12 mouse cellular contexts compared by ENCODE assay signal in genomic region chr2:128704474-128704873, GRCm38 (mm10). TPM values are rescaled to one million over a fixed set of nuclear protein-coding genes. Genes with fewer than 3 reads are reported as not detected.
DNase-seq lines count a peak whose midpoint lies in the region; ATAC-seq and TF ChIP-seq lines count a peak whose summit lies in the region.
"Had no signal": no experiment of that assay in that cellular context is flagged by ENCODE, and none has a peak within 500 bp of the region (broad histone marks: within the 10 kb centered on the region; RNA-seq: fewer than 3 reads in every experiment).

No protein-coding gene starts in this region.

- no peak for TF ChIP-seq EP300 in heart, postnatal 0 days (IDR thresholded peaks at IDR 0.05; ENCODE audit: low read depth)

- ATAC-seq in hindbrain, postnatal 0 days, result no peak
- ATAC-seq in hindbrain, embryonic 11.5 days (ENCODE audit: low FRiP score), result no peak
- no peak for ATAC-seq in heart, postnatal 0 days (ENCODE audit: insufficient read depth, low read depth)
- ATAC-seq in hindbrain, embryonic 14.5 days (ENCODE audit: low FRiP score), result no peak

- no peak overlapping the region for H3K4me2 ChIP-seq in hindbrain, postnatal 0 days (ENCODE audit: low read depth, low read length)
- no peak overlapping the region for H3K4me2 ChIP-seq in hindbrain, embryonic 11.5 days (replicated peaks; ENCODE audit: low read depth, low read length)
- H3K4me2 ChIP-seq in heart, postnatal 0 days (ENCODE audit: low read depth, low read length), result no peak overlapping the region
- H3K4me2 ChIP-seq in hindbrain, embryonic 14.5 days (replicated peaks), result no peak overlapping the region
- H3K4me2 ChIP-seq: limb, embryonic 13.5 days had no signal

- no peaks in the 10 kb centered on the region for H3K9me3 ChIP-seq in hindbrain, postnatal 0 days (ENCODE audit: low read length)
- H3K9me3 ChIP-seq in hindbrain, embryonic 11.5 days (ENCODE audit: control insufficient read depth, low read length), result no peaks in the 10 kb centered on the region
- H3K9me3 ChIP-seq in heart, postnatal 0 days (replicated peaks; ENCODE audit: control insufficient read depth, low read length), result no peaks in the 10 kb centered on the region
- no peaks in the 10 kb centered on the region for H3K9me3 ChIP-seq in hindbrain, embryonic 14.5 days (ENCODE audit: control insufficient read depth, low read length)
- H3K9me3 ChIP-seq: hindbrain, embryonic 10.5 days; limb, embryonic 13.5 days; midbrain, embryonic 10.5 days had no signal

- WGBS in hindbrain, postnatal 0 days, result 70% methylated on average over 3 of the region's 3 CpGs
- 95% methylated on average over 3 of the region's 3 CpGs for WGBS in hindbrain, embryonic 11.5 days
- 79% methylated on average over 3 of the region's 3 CpGs for WGBS in heart, postnatal 0 days
- 94% methylated on average over 3 of the region's 3 CpGs for WGBS in hindbrain, embryonic 14.5 days

- TF ChIP-seq CTCF in hindbrain, postnatal 0 days (IDR thresholded peaks at IDR 0.05; ENCODE audit: low read depth), result no peak
- TF ChIP-seq CTCF in heart, postnatal 0 days (IDR thresholded peaks at IDR 0.05; ENCODE audit: low read depth), result no peak

- no peaks in the 10 kb centered on the region for H3K27me3 ChIP-seq in hindbrain, postnatal 0 days (ENCODE audit: insufficient read depth, low read length)
- no peaks in the 10 kb centered on the region for H3K27me3 ChIP-seq in hindbrain, embryonic 11.5 days (ENCODE audit: control insufficient read depth, insufficient read depth, low read length)
- H3K27me3 ChIP-seq in heart, postnatal 0 days (ENCODE audit: control insufficient read depth, insufficient read depth, low read length), result no peaks in the 10 kb centered on the region
- no peaks in the 10 kb centered on the region for H3K27me3 ChIP-seq in hindbrain, embryonic 14.5 days (ENCODE audit: control insufficient read depth, insufficient read depth, low read length)
- H3K27me3 ChIP-seq: CH12.LX; limb, embryonic 13.5 days had no signal

- H3K9ac ChIP-seq in hindbrain, postnatal 0 days (replicated peaks; ENCODE audit: low read length), result no peak overlapping the region
- H3K9ac ChIP-seq in hindbrain, embryonic 11.5 days (ENCODE audit: low read depth, low read length), result no peak overlapping the region
- H3K9ac ChIP-seq in heart, postnatal 0 days (replicated peaks; ENCODE audit: low read depth, low read length), result no peak overlapping the region
- H3K9ac ChIP-seq in hindbrain, embryonic 14.5 days, result no peak overlapping the region
- H3K9ac ChIP-seq: limb, embryonic 13.5 days had no signal

- H3K4me1 ChIP-seq in hindbrain, postnatal 0 days (ENCODE audit: insufficient read depth, low read length), result no peaks in the 10 kb centered on the region
- no peaks in the 10 kb centered on the region for H3K4me1 ChIP-seq in hindbrain, embryonic 11.5 days (replicated peaks; ENCODE audit: control insufficient read depth, insufficient read depth, low read length)
- H3K4me1 ChIP-seq in brown adipose tissue, adult 24 weeks (ENCODE audit: control insufficient read depth, insufficient read depth, insufficient read length, low read length), result peaks cover 2% of the 10 kb centered on the region; the same call in 1 of the 2 replicates
- no peaks in the 10 kb centered on the region; the same call in 1 of the 2 replicates for H3K4me1 ChIP-seq in heart, postnatal 0 days (ENCODE audit: control insufficient read depth, insufficient read depth)
- no peaks in the 10 kb centered on the region for H3K4me1 ChIP-seq in hindbrain, embryonic 14.5 days (replicated peaks; ENCODE audit: control insufficient read depth, insufficient read depth, low read length)

- no peak overlapping the region for H3K4me3 ChIP-seq in hindbrain, postnatal 0 days (ENCODE audit: low read length)
- H3K4me3 ChIP-seq in hindbrain, embryonic 11.5 days (ENCODE audit: low read depth, low read length), result no peak overlapping the region
- peak overlapping the region; percentile 47 for H3K4me3 ChIP-seq in brown adipose tissue, adult 24 weeks (ENCODE audit: insufficient read depth, low read depth, low read length)
- no peak overlapping the region for H3K4me3 ChIP-seq in heart, postnatal 0 days (ENCODE audit: low read depth, low read length)
- H3K4me3 ChIP-seq in hindbrain, embryonic 14.5 days (replicated peaks; ENCODE audit: low read length), result no peak overlapping the region
- H3K4me3 ChIP-seq: hindbrain, embryonic 10.5 days; limb, embryonic 13.5 days; midbrain, embryonic 10.5 days had no signal

- H3K36me3 ChIP-seq in hindbrain, postnatal 0 days (ENCODE audit: insufficient read depth, low read length), result no peaks in the 10 kb centered on the region
- H3K36me3 ChIP-seq in hindbrain, embryonic 11.5 days (ENCODE audit: control insufficient read depth, insufficient read depth, low read length), result no peaks in the 10 kb centered on the region
- H3K36me3 ChIP-seq in heart, postnatal 0 days (replicated peaks; ENCODE audit: control insufficient read depth, insufficient read depth, low read length), result no peaks in the 10 kb centered on the region
- no peaks in the 10 kb centered on the region for H3K36me3 ChIP-seq in hindbrain, embryonic 14.5 days (replicated peaks; ENCODE audit: control insufficient read depth, insufficient read depth)
- H3K36me3 ChIP-seq: hindbrain, embryonic 10.5 days; midbrain, embryonic 10.5 days had no signal

- peak; percentile 16 for DNase-seq in hindbrain, postnatal 0 days (ENCODE audit: low spot score)
- no peak for DNase-seq in hindbrain, embryonic 11.5 days (ENCODE audit: low spot score)
- DNase-seq in heart, postnatal 0 days (ENCODE audit: low spot score), result peak; percentile 30
- DNase-seq in kidney, postnatal 36 days, result peak; percentile 62 to 77
- no peak for DNase-seq in urinary bladder, postnatal 25 days (ENCODE audit: low spot score)
- no peak for DNase-seq in hindbrain, embryonic 14.5 days (ENCODE audit: low spot score)
- DNase-seq: thymus, adult 2 months had no signal

- no peak overlapping the region for H3K27ac ChIP-seq in hindbrain, postnatal 0 days
- H3K27ac ChIP-seq in hindbrain, embryonic 11.5 days (ENCODE audit: low read depth, low read length), result no peak overlapping the region
- H3K27ac ChIP-seq in brown adipose tissue, adult 24 weeks (replicated peaks; ENCODE audit: low read depth, low read length), result peak overlapping the region; percentile 74
- no peak overlapping the region for H3K27ac ChIP-seq in heart, postnatal 0 days (ENCODE audit: low read depth)
- H3K27ac ChIP-seq in hindbrain, embryonic 14.5 days, result no peak overlapping the region
- H3K27ac ChIP-seq: hindbrain, embryonic 10.5 days; limb, embryonic 13.5 days; midbrain, embryonic 10.5 days had no signal

RNA-seq across cellular contexts. Expression of gene Mertk, which starts 5.7 kb away (rescaled TPM):
- total RNA-seq in hindbrain, postnatal 0 days (2014; rRNA removed), result 6.3 and 7.1 TPM in 2 replicates
- polyA plus RNA-seq in hindbrain, postnatal 0 days (2015; fragmentation: Nextera tagmentation; extraction: Ambion mirVana), result 3.0 and 3.4 TPM in 2 replicates
- 4.4 and 5.0 TPM in 2 replicates for polyA plus RNA-seq in hindbrain, embryonic 11.5 days (2014; fragmentation: Nextera tagmentation; extraction: Ambion mirVana)
- 2.4 and 3.0 TPM in 2 replicates for polyA plus RNA-seq in brown adipose tissue, adult 24 weeks (2012; ENCODE audit: insufficient read depth, insufficient read length, missing spikeins)
- 4.6 and 6.1 TPM in 2 replicates for total RNA-seq in heart, postnatal 0 days (2014; rRNA removed; ENCODE audit: low replicate concordance)
- 2.3 TPM in 2 replicates for polyA plus RNA-seq in heart, postnatal 0 days (2015; fragmentation: Nextera tagmentation; extraction: Ambion mirVana)
- 2.2 and 2.6 TPM in 2 replicates for polyA plus RNA-seq in hindbrain, embryonic 14.5 days (2014; fragmentation: Nextera tagmentation; extraction: Ambion mirVana)

RNA-seq across cellular contexts. Expression of gene Anapc1, which starts 17.3 kb away (rescaled TPM):
- total RNA-seq in hindbrain, postnatal 0 days (2014; rRNA removed), result 66.2 and 69.8 TPM in 2 replicates
- 26.3 and 27.5 TPM in 2 replicates for polyA plus RNA-seq in hindbrain, postnatal 0 days (2015; fragmentation: Nextera tagmentation; extraction: Ambion mirVana)
- polyA plus RNA-seq in hindbrain, embryonic 11.5 days (2014; fragmentation: Nextera tagmentation; extraction: Ambion mirVana), result 92.6 TPM in 2 replicates
- polyA plus RNA-seq in brown adipose tissue, adult 24 weeks (2012; ENCODE audit: insufficient read depth, insufficient read length, missing spikeins), result 17.7 and 22.3 TPM in 2 replicates
- 33.8 and 69.5 TPM in 2 replicates for total RNA-seq in heart, postnatal 0 days (2014; rRNA removed; ENCODE audit: low replicate concordance)
- 14.1 and 16.1 TPM in 2 replicates for polyA plus RNA-seq in heart, postnatal 0 days (2015; fragmentation: Nextera tagmentation; extraction: Ambion mirVana)
- 55.7 and 55.8 TPM in 2 replicates for polyA plus RNA-seq in hindbrain, embryonic 14.5 days (2014; fragmentation: Nextera tagmentation; extraction: Ambion mirVana)

Comparison
In these comparisons a context has a peak if more than half of its experiments do, and no peak if none do; other contexts are left out.
1. DNase-seq: peak in hindbrain, postnatal 0 days (single experiment), heart, postnatal 0 days (single experiment) and kidney, postnatal 36 days (2 of 2); none in hindbrain, embryonic 11.5 days (single experiment), urinary bladder, postnatal 25 days (single experiment) and hindbrain, embryonic 14.5 days (single experiment).